Mouse (Mus musculus): ENCODE data around the gene Tmem140.

GRCm38 (mm10) chr6:34862791-34863403, at the start of gene Tmem140:
- TF ChIP-seq CTCF (IDR thresholded peaks at IDR 0.05; ENCODE audit: low read depth) (no peak), EP300 (IDR thresholded peaks at IDR 0.05; ENCODE audit: low read depth) (no peak)
